Mouse (Mus musculus) liver, postnatal 0 days (tissue): ENCODE measurements around the gene En1. TPM values are rescaled to one million over a fixed set of nuclear protein-coding genes. Genes with fewer than 3 reads are reported as not detected.

Experiments
- ATAC-seq: fragments of 200-750 bp; cut with Nextera tagmentation; 2 replicates; pipeline ENCODE4 v1.8.0; 2017; ENCODE audit warnings: mild to moderate bottlenecking, moderate library complexity
- DNase-seq: peaks from one replicate; pipeline ENCODE4 v3.0.0-alpha.2; 2016
- H3K27ac ChIP-seq: fragments of 300-500 bp; sonication (generic); 2 replicates; pipeline ENCODE4 v1.5.1; 2014; ENCODE audit warnings: antibody characterized with exemption, moderate library complexity, mild to moderate bottlenecking, low read depth
- H3K27me3 ChIP-seq: fragments of 300-500 bp; sonication (generic); 2 replicates; pipeline ENCODE4 v1.6.1; 2014; ENCODE audit warnings: low read length, control low read depth, mixed read lengths; ENCODE audit not compliant: insufficient read depth
- H3K36me3 ChIP-seq: fragments of 300-500 bp; sonication (generic); replicated peaks from 2 replicates; pipeline ENCODE4 v1.6.1; 2014; ENCODE audit warnings: mild to moderate bottlenecking, control low read depth, low read length, moderate library complexity, mixed read lengths; ENCODE audit not compliant: insufficient read depth
- H3K4me1 ChIP-seq: fragments of 300-500 bp; sonication (generic); 2 replicates; pipeline ENCODE4 v1.6.1; 2014; ENCODE audit warnings: antibody characterized with exemption, mild to moderate bottlenecking, control low read depth; ENCODE audit not compliant: insufficient read depth
- H3K4me2 ChIP-seq: fragments of 300-500 bp; sonication (generic); 2 replicates; pipeline ENCODE4 v1.6.1; 2014; ENCODE audit warnings: low read depth, mild to moderate bottlenecking, low read length, moderate library complexity, mixed read lengths
- H3K4me3 ChIP-seq: fragments of 300-500 bp; sonication (generic); 2 replicates; pipeline ENCODE4 v1.5.1; 2014; ENCODE audit warnings: low read depth, low read length
- H3K9ac ChIP-seq: fragments of 300-500 bp; sonication (generic); replicated peaks from 2 replicates; pipeline ENCODE4 v1.6.1; 2014; ENCODE audit warnings: mild to moderate bottlenecking, moderate library complexity
- H3K9me3 ChIP-seq: fragments of 300-500 bp; sonication (generic); 2 replicates; pipeline ENCODE4 v1.6.1; 2016; ENCODE audit warnings: mild to moderate bottlenecking, control low read depth, low read length, mixed read lengths
- CTCF ChIP-seq: sonication (generic); IDR thresholded peaks from 2 replicates; pipeline ENCODE4 v1.5.1; 2016; ENCODE audit warnings: antibody characterized with exemption, low read depth
- EP300 ChIP-seq: IDR thresholded peaks from 2 replicates; pipeline ENCODE4 v1.6.1; 2016; ENCODE audit warnings: antibody characterized with exemption, low read depth, mild to moderate bottlenecking
- WGBS: fragments of 180-500 bp; shearing (Covaris S2); extraction: QIAGEN DNeasy Blood & Tissue Kit; methylation state at CpG from one replicate; pipeline ENCODE4 v1.1.7; 2014; ENCODE audit not compliant: insufficient replicate concordance; 5-methylcytosine and 5-hydroxymethylcytosine counted together
- polyA plus RNA-seq: library from polyadenylated mRNA; unstranded; fragments of >200 nt; fragmentation: Nextera tagmentation; extraction: Ambion mirVana; gene quantifications from 2 replicates; pipeline ENCODE4 v1.2.1, GENCODE M21; 2015

The En1 gene
- polyA plus RNA-seq, 1 experiment from 2014 or later: not detected

GRCm38 (mm10) chr1:120599321-120600148 is 2.7 kb upstream of the En1 start:
- no peak for ATAC-seq
- peaks cover 6% of the 10 kb centered on the region; the same call in 1 of the 2 replicates for H3K4me1 ChIP-seq

GRCm38 (mm10) chr1:120600149-120600445 is 2.1 kb upstream of the En1 start:
- TF ChIP-seq CTCF (no peak), EP300 (no peak)
- peaks cover 99% of the 10 kb centered on the region for H3K27me3 ChIP-seq
- no peak overlapping the region for H3K4me2 ChIP-seq
- DNase-seq (no peak), ATAC-seq (no peak)
- H3K9me3 ChIP-seq: no peaks in the 10 kb centered on the region
- 2% methylated on average over 25 of the region's 25 CpGs for WGBS
- H3K9ac ChIP-seq: no peak overlapping the region
- no peak overlapping the region for H3K4me3 ChIP-seq
- H3K4me1 ChIP-seq: peaks cover 6% of the 10 kb centered on the region; the same call in 1 of the 2 replicates
- no peaks in the 10 kb centered on the region for H3K36me3 ChIP-seq
- H3K27ac ChIP-seq: no peak overlapping the region

More at GRCm38 (mm10) chr1:120599321-120600148, 2.7 kb upstream of the En1 start:
- 2% methylated on average over 25 of the region's 25 CpGs for WGBS
- Histone ChIP-seq H3K9me3 (no peaks in the 10 kb centered on the region), H3K4me2 (no peak overlapping the region), H3K4me3 (no peak overlapping the region), H3K36me3 (no peaks in the 10 kb centered on the region), H3K27ac (no peak overlapping the region), H3K9ac (no peak overlapping the region), H3K27me3 (peaks cover 99% of the 10 kb centered on the region)
- TF ChIP-seq CTCF (no peak), EP300 (no peak)
- DNase-seq: no peak

GRCm38 (mm10) chr1:120600516-120601252 is 1.5 kb upstream of the En1 start:
- no peak for DNase-seq
- Histone ChIP-seq H3K4me2 (no peak overlapping the region), H3K4me1 (peaks cover 6% of the 10 kb centered on the region; the same call in 1 of the 2 replicates), H3K9ac (no peak overlapping the region), H3K4me3 (no peak overlapping the region), H3K27me3 (peaks cover 99% of the 10 kb centered on the region), H3K27ac (no peak overlapping the region), H3K9me3 (no peaks in the 10 kb centered on the region), H3K36me3 (no peaks in the 10 kb centered on the region)
- 3% methylated on average over 19 of the region's 19 CpGs for WGBS
- no peak for TF ChIP-seq EP300
- no peak for ATAC-seq

- WGBS: 4% methylated on average over 16 of the region's 16 CpGs
- Histone ChIP-seq H3K9ac (no peak overlapping the region), H3K4me2 (no peak overlapping the region), H3K27ac (no peak overlapping the region), H3K4me1 (peaks cover 6% of the 10 kb centered on the region; the same call in 1 of the 2 replicates), H3K4me3 (no peak overlapping the region), H3K36me3 (no peaks in the 10 kb centered on the region), H3K9me3 (no peaks in the 10 kb centered on the region), H3K27me3 (peaks cover 99% of the 10 kb centered on the region)
- DNase-seq (no peak), ATAC-seq (no peak)
- TF ChIP-seq EP300: no peak
- no peak for TF ChIP-seq CTCF
Measured at GRCm38 (mm10) chr1:120601253-120601836, 873 bp upstream of the En1 start.

GRCm38 (mm10) chr1:120602876-120603655 is 848 bp downstream of the En1 start:
- WGBS: 1% methylated on average over 52 of the region's 83 CpGs
- H3K4me3 ChIP-seq: peak overlapping the region; percentile 38

More at GRCm38 (mm10) chr1:120602876-120603655, 848 bp downstream of the En1 start:
- Histone ChIP-seq H3K9me3 (no peaks in the 10 kb centered on the region), H3K27ac (no peak overlapping the region), H3K4me2 (peak overlapping the region; percentile 65), H3K4me1 (peaks cover 6% of the 10 kb centered on the region; the same call in 1 of the 2 replicates), H3K9ac (no peak overlapping the region), H3K36me3 (no peaks in the 10 kb centered on the region), H3K27me3 (peaks cover 99% of the 10 kb centered on the region)
- no peak for DNase-seq
- no peak for ATAC-seq
- no peak for TF ChIP-seq EP300
- TF ChIP-seq CTCF: no peak
